Mouse (Mus musculus) kidney, embryonic 16.5 days (tissue): ENCODE data around the gene Med13l. TPM values are rescaled to one million over a fixed set of nuclear protein-coding genes. Genes with fewer than 3 reads are reported as not detected.

Source experiments
- ATAC-seq: fragments of 200-750 bp; cut with Nextera tagmentation; 2 replicates; pipeline ENCODE4 v1.8.0; 2017; ENCODE audit warnings: moderate TSS enrichment; ENCODE audit not compliant: low FRiP score, low TSS enrichment
- H3K27ac ChIP-seq: fragments of 300-500 bp; sonication (generic); 2 replicates; pipeline ENCODE4 v1.5.1; 2014; ENCODE audit warnings: low read length
- H3K27me3 ChIP-seq: fragments of 300-500 bp; sonication (generic); 2 replicates; pipeline ENCODE4 v1.6.1; 2014; ENCODE audit warnings: low read length, control low read depth, mixed read lengths; ENCODE audit not compliant: insufficient read depth
- H3K36me3 ChIP-seq: fragments of 300-500 bp; sonication (generic); 2 replicates; pipeline ENCODE4 v1.6.1; 2014; ENCODE audit warnings: low read length, control low read depth, mixed read lengths; ENCODE audit not compliant: insufficient read depth
- H3K4me1 ChIP-seq: fragments of 300-500 bp; sonication (generic); 2 replicates; pipeline ENCODE4 v1.6.1; 2014; ENCODE audit warnings: low read length, control low read depth, mixed read lengths; ENCODE audit not compliant: insufficient read depth
- H3K4me2 ChIP-seq: fragments of 300-500 bp; sonication (generic); replicated peaks from 2 replicates; pipeline ENCODE4 v1.6.1; 2014; ENCODE audit warnings: low read depth, low read length
- H3K4me3 ChIP-seq: fragments of 300-500 bp; sonication (generic); 2 replicates; pipeline ENCODE4 v1.5.1; 2014; ENCODE audit warnings: mild to moderate bottlenecking, low read length
- H3K9ac ChIP-seq: fragments of 300-500 bp; sonication (generic); replicated peaks from 2 replicates; pipeline ENCODE4 v1.6.1; 2014; ENCODE audit warnings: low read length
- H3K9me3 ChIP-seq: fragments of 300-500 bp; sonication (generic); 2 replicates; pipeline ENCODE4 v1.6.1; 2016; ENCODE audit warnings: low read length, control low read depth
- WGBS: fragments of 180-500 bp; shearing (Covaris S2); extraction: QIAGEN DNeasy Blood & Tissue Kit; methylation state at CpG from one replicate; pipeline ENCODE4 v1.1.7; 2014; 5-methylcytosine and 5-hydroxymethylcytosine counted together
- polyA plus RNA-seq: library from polyadenylated mRNA; unstranded; fragments of >200 nt; fragmentation: Nextera tagmentation; extraction: Ambion mirVana; gene quantifications from 2 replicates; pipeline ENCODE4 v1.2.1, GENCODE M21; 2015

Med13l gene
- polyA plus RNA-seq, 1 experiment from 2014 or later, result 8.2 TPM

DNA sequence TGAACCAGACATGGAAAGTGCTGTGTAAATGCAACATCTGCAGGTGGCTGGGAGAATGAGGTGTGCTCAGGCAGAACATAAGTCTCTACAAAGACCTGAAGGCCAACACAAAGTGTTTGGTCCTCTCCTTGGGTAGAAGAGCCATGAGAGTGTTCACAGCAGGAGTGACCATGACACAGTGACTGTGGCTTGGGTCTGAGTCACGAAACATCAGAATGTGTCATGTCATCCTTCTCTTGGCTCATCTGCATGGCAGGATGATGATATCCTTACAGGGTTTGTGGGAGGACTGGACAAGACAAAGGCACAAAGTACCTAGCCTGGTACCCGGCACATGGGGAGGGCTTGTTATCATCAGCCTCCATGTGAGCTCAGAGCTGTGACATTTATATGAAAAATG, 16.7 kb upstream of the Med13l start:
- no peaks in the 10 kb centered on the region for H3K36me3 ChIP-seq
- H3K27ac ChIP-seq, result no peak overlapping the region
- peaks cover 3% of the 10 kb centered on the region; the same call in 1 of the 2 replicates for H3K9me3 ChIP-seq
- H3K27me3 ChIP-seq, result no peaks in the 10 kb centered on the region
- H3K4me1 ChIP-seq, result peaks cover 1% of the 10 kb centered on the region; the same call in 1 of the 2 replicates
- no peak for ATAC-seq
- whole genome bisulfite sequencing, result 94% methylated on average over 2 of the region's 2 CpGs
- no peak overlapping the region for H3K4me2 ChIP-seq
- no peak overlapping the region for H3K9ac ChIP-seq
- no peak overlapping the region for H3K4me3 ChIP-seq

- H3K9me3 ChIP-seq, result peaks cover 4% of the 10 kb centered on the region
- no peak overlapping the region for H3K9ac ChIP-seq
- no peak overlapping the region for H3K27ac ChIP-seq
- H3K4me3 ChIP-seq, result no peak overlapping the region
- no peak for ATAC-seq
- no peaks in the 10 kb centered on the region for H3K36me3 ChIP-seq
- no peak overlapping the region for H3K4me2 ChIP-seq
- no peaks in the 10 kb centered on the region for H3K4me1 ChIP-seq
- 70% methylated on average over 5 of the region's 5 CpGs for WGBS
- peaks cover 3% of the 10 kb centered on the region; the same call in 1 of the 2 replicates for H3K27me3 ChIP-seq
Measured at GRCm38 (mm10) chr5:118550493-118550892, 10.0 kb upstream of the Med13l start.

DNA sequence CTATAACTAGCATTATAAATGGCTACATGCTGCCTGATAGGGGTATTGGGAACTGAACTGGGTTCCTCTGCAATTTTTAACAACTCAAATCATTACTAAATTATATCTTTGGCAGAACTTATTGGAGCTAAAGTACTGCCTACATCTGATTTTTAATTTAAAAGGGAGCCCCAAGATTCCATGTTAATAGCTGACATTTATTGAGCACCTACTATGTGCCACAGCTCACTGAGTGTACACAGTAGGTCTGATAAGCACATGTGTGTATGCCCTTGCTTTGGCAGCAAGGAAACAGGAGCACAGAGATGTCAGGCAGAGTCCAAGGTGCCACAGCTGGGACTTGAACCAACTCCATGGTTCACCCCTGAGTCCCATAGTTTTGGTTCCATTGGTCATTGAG, 7.2 kb upstream of the Med13l start:
- no peak overlapping the region for H3K4me2 ChIP-seq
- ATAC-seq, result no peak
- H3K27ac ChIP-seq, result no peak overlapping the region
- no peak overlapping the region for H3K9ac ChIP-seq
- no peak overlapping the region for H3K4me3 ChIP-seq
- H3K9me3 ChIP-seq, result peaks cover 5% of the 10 kb centered on the region
- no peaks in the 10 kb centered on the region for H3K36me3 ChIP-seq
- peaks cover 4% of the 10 kb centered on the region; the same call in 1 of the 2 replicates for H3K4me1 ChIP-seq
- peaks cover 13% of the 10 kb centered on the region; the same call in 1 of the 2 replicates for H3K27me3 ChIP-seq

- H3K4me2 ChIP-seq, result no peak overlapping the region
- no peak overlapping the region for H3K27ac ChIP-seq
- no peak overlapping the region for H3K4me3 ChIP-seq
- no peak for ATAC-seq
- peaks cover 13% of the 10 kb centered on the region; the same call in 1 of the 2 replicates for H3K27me3 ChIP-seq
- no peaks in the 10 kb centered on the region for H3K36me3 ChIP-seq
- over 99% methylated on average over 4 of the region's 4 CpGs for WGBS
- no peak overlapping the region for H3K9ac ChIP-seq
- peaks cover 5% of the 10 kb centered on the region for H3K9me3 ChIP-seq
- H3K4me1 ChIP-seq, result peaks cover 8% of the 10 kb centered on the region
Measured at GRCm38 (mm10) chr5:118555305-118555704, 5.2 kb upstream of the Med13l start.

DNA sequence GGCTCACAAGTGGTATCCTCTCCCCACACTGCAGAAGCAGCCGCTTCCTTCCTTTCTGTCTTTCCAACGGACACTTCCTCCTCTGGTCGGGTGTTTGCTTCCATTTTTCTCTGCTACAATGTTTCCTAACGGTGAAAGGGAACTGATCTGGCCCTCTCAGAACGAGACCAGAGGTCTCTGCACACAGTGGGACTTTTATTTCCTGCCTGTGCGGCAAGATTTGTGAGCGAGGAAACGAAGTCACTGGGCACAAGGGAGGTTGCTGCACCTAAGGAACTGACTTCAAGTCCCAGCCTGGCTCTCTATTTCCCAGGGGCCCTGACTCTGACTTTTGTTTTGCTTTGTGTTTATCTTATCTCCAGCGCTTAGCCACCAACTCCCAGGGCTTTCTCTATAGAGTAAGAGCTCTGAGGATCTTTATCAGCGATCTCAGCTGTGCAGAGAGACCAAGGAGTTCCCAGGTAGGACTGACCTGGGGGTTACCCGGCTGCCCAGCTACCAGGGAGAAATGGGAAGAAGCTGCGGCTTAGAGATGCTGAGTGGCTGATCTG, 4.0 kb upstream of the Med13l start:
- Histone ChIP-seq H3K4me3 (no peak overlapping the region), H3K27me3 (peaks cover 13% of the 10 kb centered on the region; the same call in 1 of the 2 replicates), H3K9ac (no peak overlapping the region), H3K36me3 (no peaks in the 10 kb centered on the region), H3K4me1 (peaks cover 8% of the 10 kb centered on the region), H3K9me3 (peaks cover 5% of the 10 kb centered on the region), H3K4me2 (no peak overlapping the region), H3K27ac (no peak overlapping the region)
- 32% methylated on average over 12 of the region's 12 CpGs for WGBS
- ATAC-seq, result no peak

DNA sequence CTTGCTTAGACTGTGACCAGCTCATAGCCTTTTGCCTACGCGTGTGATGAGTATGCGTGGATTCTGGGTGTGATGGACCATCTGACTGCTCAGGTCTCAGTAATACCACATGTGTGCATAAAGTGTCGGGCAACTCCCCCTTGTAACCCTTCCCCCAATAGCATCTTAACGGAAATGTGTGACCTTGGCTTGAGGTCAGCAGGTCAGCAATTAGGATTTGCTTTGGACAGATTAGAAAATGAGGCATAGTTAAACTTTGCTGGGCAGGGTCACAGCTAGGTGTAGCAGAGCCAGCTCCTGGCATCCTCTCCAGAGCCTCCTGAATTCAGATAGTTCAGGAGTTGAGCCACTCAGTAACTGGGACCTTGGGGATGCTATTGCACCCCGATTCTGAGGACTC, 1.6 kb upstream of the Med13l start:
- H3K36me3 ChIP-seq, result no peaks in the 10 kb centered on the region
- no peak overlapping the region for H3K27ac ChIP-seq
- H3K4me2 ChIP-seq, result no peak overlapping the region; the same call in 1 of the 2 replicates
- no peak overlapping the region for H3K4me3 ChIP-seq
- peaks cover 5% of the 10 kb centered on the region for H3K9me3 ChIP-seq
- peaks cover 23% of the 10 kb centered on the region for H3K4me1 ChIP-seq
- ATAC-seq, result no peak
- no peak overlapping the region for H3K9ac ChIP-seq
- 79% methylated on average over 6 of the region's 6 CpGs for WGBS
- H3K27me3 ChIP-seq, result peaks cover 13% of the 10 kb centered on the region; the same call in 1 of the 2 replicates

DNA sequence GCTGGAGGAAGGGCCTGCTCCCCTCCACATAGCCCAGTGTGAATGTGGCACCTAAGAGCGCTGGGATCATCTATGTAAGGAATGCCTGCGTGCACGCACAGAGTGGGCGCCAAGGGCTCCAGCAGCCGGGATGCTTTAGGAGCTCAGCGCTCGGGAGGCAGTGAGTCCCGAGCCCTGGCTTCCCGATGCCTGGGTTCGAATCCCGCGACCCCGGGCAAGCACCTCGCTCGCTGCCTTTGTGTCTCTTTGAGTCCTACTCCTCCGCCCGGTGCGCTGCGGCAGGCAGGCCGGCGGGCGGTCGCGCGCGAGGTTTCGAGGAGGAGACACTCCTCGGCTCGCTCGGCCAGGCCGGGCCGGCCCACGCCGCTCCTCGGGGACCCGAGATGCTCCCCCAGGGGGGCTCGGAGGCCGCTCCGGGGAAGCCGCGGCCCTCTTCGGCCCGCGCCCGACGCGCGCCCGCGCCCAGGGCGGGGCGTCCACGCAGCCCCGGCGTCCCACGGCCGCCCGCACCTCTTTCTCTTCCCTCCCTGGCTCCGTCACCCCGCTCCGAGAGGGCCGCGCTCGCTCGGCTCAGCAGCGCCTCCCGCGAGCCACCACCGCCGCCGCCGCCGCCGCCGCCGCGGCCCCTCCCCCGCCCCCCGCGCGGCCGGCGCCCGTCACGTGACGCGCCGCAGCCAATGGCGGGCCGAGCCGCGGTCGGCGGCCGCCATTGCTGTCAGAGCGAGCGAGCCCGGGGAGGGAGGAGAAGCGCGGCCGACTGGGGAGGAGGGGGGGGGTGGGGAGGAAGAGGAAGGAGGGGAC, 695 bp upstream of the Med13l start:
- peak overlapping the region; percentile 87 for H3K27ac ChIP-seq
- H3K4me1 ChIP-seq, result peaks cover 24% of the 10 kb centered on the region
- peaks cover 5% of the 10 kb centered on the region for H3K9me3 ChIP-seq
- WGBS, result under 1% methylated on average over 51 of the region's 101 CpGs
- H3K9ac ChIP-seq, result peak overlapping the region; percentile 96
- peaks cover 13% of the 10 kb centered on the region; the same call in 1 of the 2 replicates for H3K27me3 ChIP-seq
- peak overlapping the region; percentile 82 for H3K4me2 ChIP-seq
- H3K4me3 ChIP-seq, result peak overlapping the region; percentile 84
- ATAC-seq, result peak; percentile 90
- no peaks in the 10 kb centered on the region for H3K36me3 ChIP-seq

DNA sequence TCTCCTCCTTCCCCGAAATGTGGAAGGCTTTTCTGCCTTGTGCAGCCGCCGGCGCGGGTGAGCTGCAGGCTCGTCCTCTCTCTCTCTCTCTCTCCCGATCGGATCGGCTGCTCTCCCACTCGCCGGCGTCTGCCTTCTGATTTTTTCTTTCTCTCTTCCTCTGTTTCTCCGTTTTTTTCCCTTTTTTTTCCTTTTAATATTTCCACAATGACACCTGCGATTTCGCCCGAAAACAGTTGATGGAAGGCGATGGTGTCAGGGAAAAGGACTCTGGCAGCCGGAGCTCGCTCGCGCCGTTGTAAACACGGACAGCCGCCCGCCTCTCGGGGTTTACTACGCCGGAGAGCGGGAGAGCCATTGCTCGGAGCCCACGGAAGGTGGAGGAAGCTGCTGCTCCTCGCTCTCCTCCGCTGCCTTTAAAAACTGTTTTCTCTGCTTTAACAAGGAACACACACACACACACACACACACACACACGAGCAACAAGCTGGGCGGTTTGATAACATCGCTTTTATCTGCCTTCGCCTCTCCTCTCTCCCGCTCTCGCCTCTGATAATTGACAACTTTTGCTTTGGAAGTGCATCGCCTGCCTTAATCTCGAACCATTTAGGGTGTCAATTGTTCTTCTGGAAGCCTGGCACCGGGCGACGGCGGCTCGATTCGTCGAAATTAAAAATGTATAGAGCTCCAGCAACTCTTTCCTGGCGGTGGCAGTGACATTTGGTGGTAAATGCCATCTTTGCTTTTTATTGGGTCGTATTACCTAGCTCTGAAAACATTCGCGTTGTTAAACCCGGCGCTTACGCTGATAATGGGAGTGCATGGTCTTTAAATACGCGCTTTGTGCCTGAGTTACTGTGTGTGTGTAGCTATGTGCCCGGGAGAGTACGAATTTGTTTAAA, 858 bp downstream of the Med13l start:
- H3K9me3 ChIP-seq, result no peaks in the 10 kb centered on the region

DNA sequence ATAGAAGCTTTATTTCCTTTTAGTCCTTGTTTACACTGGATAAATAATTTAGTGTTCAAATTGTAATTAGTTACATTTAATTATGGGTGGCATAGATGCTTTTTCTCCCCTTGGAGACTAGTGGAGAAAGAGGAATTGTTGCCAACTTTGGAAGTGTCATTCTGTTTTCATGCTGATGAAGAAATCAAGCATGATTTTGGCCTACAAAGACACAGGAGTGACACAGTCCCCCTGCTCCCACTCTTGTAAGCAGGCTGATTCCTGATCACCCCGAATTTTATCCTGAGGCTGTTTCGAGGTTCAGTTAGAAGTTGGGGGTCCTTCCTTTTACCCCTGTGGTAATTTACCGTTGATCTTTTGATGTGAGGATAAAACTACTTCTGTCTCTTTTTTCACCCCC, 1.7 kb downstream of the Med13l start:
- H3K27me3 ChIP-seq, result no peaks in the 10 kb centered on the region
- no peaks in the 10 kb centered on the region for H3K36me3 ChIP-seq
- peaks cover 26% of the 10 kb centered on the region for H3K4me1 ChIP-seq
- WGBS, result 54% methylated on average over 3 of the region's 3 CpGs
- H3K4me3 ChIP-seq, result peak overlapping the region; percentile 84; the same call in 1 of the 2 replicates
- H3K27ac ChIP-seq, result no peak overlapping the region
- peak overlapping the region; percentile 82 for H3K4me2 ChIP-seq
- H3K9ac ChIP-seq, result no peak overlapping the region
- ATAC-seq, result no peak
- H3K9me3 ChIP-seq, result no peaks in the 10 kb centered on the region

More for the DNA sequence above, 858 bp downstream of the Med13l start:
- H3K4me1 ChIP-seq, result peaks cover 25% of the 10 kb centered on the region
- under 1% methylated on average over 54 of the region's 59 CpGs for WGBS
- peak overlapping the region; percentile 76 for H3K27ac ChIP-seq
- 0 out of 2 replicates have a peak, but pooled peaks cover 4% of the 10 kb centered on the region for H3K27me3 ChIP-seq
- no peaks in the 10 kb centered on the region for H3K36me3 ChIP-seq
- H3K4me3 ChIP-seq, result peak overlapping the region; percentile 84
- H3K4me2 ChIP-seq, result peak overlapping the region; percentile 82
- peak overlapping the region; percentile 96 for H3K9ac ChIP-seq
- no peak for ATAC-seq
